Mouse (Mus musculus) intestine, embryonic 14.5 days (tissue): ENCODE measurements around the gene Arid5b. TPM values are rescaled to one million over a fixed set of nuclear protein-coding genes. Genes with fewer than 3 reads are reported as not detected.

Experiments
- ATAC-seq: fragments of 200-750 bp; cut with Nextera tagmentation; replicated peaks from 2 replicates; pipeline ENCODE4 v1.8.0; 2017; ENCODE audit warnings: low read depth, moderate number of reproducible peaks, moderate TSS enrichment, moderate library complexity; ENCODE audit not compliant: low FRiP score, low TSS enrichment
- DNase-seq: peaks from one replicate; pipeline ENCODE4 v3.0.0-alpha.2; 2018; ENCODE audit warnings: low spot score
- H3K27ac ChIP-seq: fragments of 300-500 bp; sonication (generic); 2 replicates; pipeline ENCODE4 v1.5.1; 2014; ENCODE audit warnings: low read depth, mild to moderate bottlenecking, control low read depth
- H3K27me3 ChIP-seq: fragments of 300-500 bp; sonication (generic); replicated peaks from 2 replicates; pipeline ENCODE4 v1.6.1; 2014; ENCODE audit warnings: low read length, control low read depth; ENCODE audit not compliant: control insufficient read depth, insufficient read depth
- H3K36me3 ChIP-seq: fragments of 300-500 bp; sonication (generic); 2 replicates; pipeline ENCODE4 v1.6.1; 2014; ENCODE audit warnings: low read length, control low read depth; ENCODE audit not compliant: control insufficient read depth, insufficient read depth
- H3K4me1 ChIP-seq: fragments of 300-500 bp; sonication (generic); replicated peaks from 2 replicates; pipeline ENCODE4 v1.6.1; 2014; ENCODE audit warnings: low read length, control low read depth, mixed read lengths; ENCODE audit not compliant: control insufficient read depth, insufficient read depth
- H3K4me2 ChIP-seq: fragments of 300-500 bp; sonication (generic); 2 replicates; pipeline ENCODE4 v1.6.1; 2014; ENCODE audit warnings: low read length
- H3K4me3 ChIP-seq: fragments of 300-500 bp; sonication (generic); 2 replicates; pipeline ENCODE4 v1.5.1; 2014; ENCODE audit warnings: low read depth, low read length, control low read depth, mixed read lengths
- H3K9ac ChIP-seq: fragments of 300-500 bp; sonication (generic); 2 replicates; pipeline ENCODE4 v1.6.1; 2014; ENCODE audit warnings: mild to moderate bottlenecking, low read length
- H3K9me3 ChIP-seq: fragments of 300-500 bp; sonication (generic); 2 replicates; pipeline ENCODE4 v1.6.1; 2016; ENCODE audit warnings: low read length, control low read depth; ENCODE audit not compliant: control insufficient read depth
- WGBS: fragments of 180-500 bp; shearing (Covaris S2); extraction: QIAGEN DNeasy Blood & Tissue Kit; methylation state at CpG from one replicate; pipeline ENCODE4 v1.1.7; 2014; 5-methylcytosine and 5-hydroxymethylcytosine counted together
- polyA plus RNA-seq: library from polyadenylated mRNA; unstranded; fragments of >200 nt; fragmentation: Nextera tagmentation; extraction: Ambion mirVana; gene quantifications from 2 replicates; pipeline ENCODE4 v1.2.1, GENCODE M21; 2014

Arid5b gene
- polyA plus RNA-seq, 1 experiment from 2014 or later = 34.0 TPM

- Histone ChIP-seq H3K27me3 (no peaks in the 10 kb centered on the region), H3K4me2 (no peak overlapping the region), H3K9me3 (no peaks in the 10 kb centered on the region), H3K4me3 (no peak overlapping the region), H3K36me3 (peaks cover 35% of the 10 kb centered on the region; the same call in 1 of the 2 replicates), H3K27ac (no peak overlapping the region), H3K4me1 (0 out of 2 replicates have a peak, but pooled peaks cover 12% of the 10 kb centered on the region), H3K9ac (no peak overlapping the region)
- DNase-seq = no peak
- no peak for ATAC-seq
- 62% methylated on average over 8 of the region's 8 CpGs for WGBS
Observed at GRCm38 (mm10) chr10:68125919-68126550, 152.5 kb downstream of the Arid5b start.

GRCm38 (mm10) chr10:68124985-68125384 is 153.6 kb downstream of the Arid5b start:
- ATAC-seq = no peak
- no peaks in the 10 kb centered on the region for H3K27me3 ChIP-seq
- H3K4me3 ChIP-seq = no peak overlapping the region
- H3K27ac ChIP-seq = no peak overlapping the region
- H3K4me2 ChIP-seq = no peak overlapping the region
- H3K9ac ChIP-seq = no peak overlapping the region
- H3K4me1 ChIP-seq = 0 out of 2 replicates have a peak, but pooled peaks cover 12% of the 10 kb centered on the region
- peaks cover 37% of the 10 kb centered on the region; the same call in 1 of the 2 replicates for H3K36me3 ChIP-seq
- no peak for DNase-seq
- 81% methylated on average over 2 of the region's 2 CpGs for WGBS
- no peaks in the 10 kb centered on the region for H3K9me3 ChIP-seq

- 87% methylated on average over 4 of the region's 4 CpGs for WGBS
- H3K4me3 ChIP-seq = no peak overlapping the region
- H3K27ac ChIP-seq = no peak overlapping the region
- H3K4me2 ChIP-seq = no peak overlapping the region
- H3K27me3 ChIP-seq = no peaks in the 10 kb centered on the region
- H3K36me3 ChIP-seq = peaks cover 43% of the 10 kb centered on the region; the same call in 1 of the 2 replicates
- H3K9ac ChIP-seq = no peak overlapping the region
- H3K4me1 ChIP-seq = 0 out of 2 replicates have a peak, but pooled peaks cover 8% of the 10 kb centered on the region
- DNase-seq = no peak
- H3K9me3 ChIP-seq = no peaks in the 10 kb centered on the region
- no peak for ATAC-seq
Observed at GRCm38 (mm10) chr10:68123446-68123845, 155.1 kb downstream of the Arid5b start.

- no peak overlapping the region for H3K4me2 ChIP-seq
- H3K36me3 ChIP-seq = peaks cover 56% of the 10 kb centered on the region
- ATAC-seq (no peak), DNase-seq (no peak)
- no peak overlapping the region for H3K27ac ChIP-seq
- H3K9ac ChIP-seq = no peak overlapping the region
- 84% methylated on average over 4 of the region's 4 CpGs for WGBS
- no peak overlapping the region for H3K4me3 ChIP-seq
- H3K9me3 ChIP-seq = no peaks in the 10 kb centered on the region
- no peaks in the 10 kb centered on the region for H3K27me3 ChIP-seq
- 0 out of 2 replicates have a peak, but pooled peaks cover 7% of the 10 kb centered on the region for H3K4me1 ChIP-seq
Observed at GRCm38 (mm10) chr10:68121960-68122359, 156.6 kb downstream of the Arid5b start.

- no peak for DNase-seq
- no peak for ATAC-seq
Observed at GRCm38 (mm10) chr10:68121251-68121650, 157.3 kb downstream of the Arid5b start.

GRCm38 (mm10) chr10:68120011-68120410 is 158.5 kb downstream of the Arid5b start:
- Histone ChIP-seq H3K9ac (no peak overlapping the region), H3K9me3 (no peaks in the 10 kb centered on the region), H3K4me3 (no peak overlapping the region), H3K4me1 (no peaks in the 10 kb centered on the region), H3K27ac (no peak overlapping the region), H3K27me3 (no peaks in the 10 kb centered on the region), H3K36me3 (peaks cover 48% of the 10 kb centered on the region), H3K4me2 (no peak overlapping the region)
- ATAC-seq = no peak
- 93% methylated on average over 4 of the region's 4 CpGs for WGBS
- no peak for DNase-seq

More at GRCm38 (mm10) chr10:68121251-68121650, 157.3 kb downstream of the Arid5b start:
- Histone ChIP-seq H3K4me1 (0 out of 2 replicates have a peak, but pooled peaks cover 5% of the 10 kb centered on the region), H3K36me3 (peaks cover 55% of the 10 kb centered on the region), H3K27me3 (no peaks in the 10 kb centered on the region), H3K4me2 (no peak overlapping the region), H3K9ac (no peak overlapping the region), H3K9me3 (no peaks in the 10 kb centered on the region), H3K4me3 (no peak overlapping the region), H3K27ac (no peak overlapping the region)
- 90% methylated on average over 2 of the region's 2 CpGs for WGBS

- ATAC-seq (no peak), DNase-seq (no peak)
- 71% methylated on average over 6 of the region's 6 CpGs for WGBS
- Histone ChIP-seq H3K4me3 (no peak overlapping the region), H3K27ac (no peak overlapping the region), H3K4me2 (no peak overlapping the region), H3K9me3 (no peaks in the 10 kb centered on the region), H3K4me1 (no peaks in the 10 kb centered on the region), H3K27me3 (no peaks in the 10 kb centered on the region), H3K36me3 (peaks cover 48% of the 10 kb centered on the region), H3K9ac (no peak overlapping the region)
Observed at GRCm38 (mm10) chr10:68119285-68119684, 159.3 kb downstream of the Arid5b start.

GRCm38 (mm10) chr10:68114955-68115354 is 163.6 kb downstream of the Arid5b start:
- H3K9ac ChIP-seq = no peak overlapping the region
- peaks cover 32% of the 10 kb centered on the region for H3K36me3 ChIP-seq
- H3K4me1 ChIP-seq = no peaks in the 10 kb centered on the region
- 92% methylated on average over 3 of the region's 3 CpGs for WGBS
- no peaks in the 10 kb centered on the region for H3K9me3 ChIP-seq
- H3K27ac ChIP-seq = no peak overlapping the region
- no peak overlapping the region for H3K4me3 ChIP-seq
- DNase-seq = no peak
- ATAC-seq = no peak
- no peaks in the 10 kb centered on the region for H3K27me3 ChIP-seq
- H3K4me2 ChIP-seq = no peak overlapping the region

GRCm38 (mm10) chr10:68113645-68114044 is 164.9 kb downstream of the Arid5b start:
- WGBS = 94% methylated on average over 5 of the region's 5 CpGs
- H3K9ac ChIP-seq = no peak overlapping the region
- H3K27ac ChIP-seq = no peak overlapping the region
- H3K9me3 ChIP-seq = no peaks in the 10 kb centered on the region
- H3K4me1 ChIP-seq = no peaks in the 10 kb centered on the region
- H3K27me3 ChIP-seq = no peaks in the 10 kb centered on the region
- DNase-seq (no peak), ATAC-seq (no peak)
- no peak overlapping the region for H3K4me3 ChIP-seq
- H3K36me3 ChIP-seq = peaks cover 31% of the 10 kb centered on the region
- H3K4me2 ChIP-seq = no peak overlapping the region
